Mouse (Mus musculus) stomach, embryonic 16.5 days (tissue): Measurements from ENCODE around the gene Mtss1l. TPM values are rescaled to one million over a fixed set of nuclear protein-coding genes. Genes with fewer than 3 reads are reported as not detected.

Experiments
- ATAC-seq: fragments of 200-750 bp; cut with Nextera tagmentation; 2 replicates; pipeline ENCODE4 v1.8.0; 2017; ENCODE audit warnings: moderate number of reproducible peaks, moderate TSS enrichment; ENCODE audit not compliant: insufficient read depth, low FRiP score
- H3K27ac ChIP-seq: fragments of 300-500 bp; sonication (generic); 2 replicates; pipeline ENCODE4 v1.5.1; 2014; ENCODE audit warnings: low read length
- H3K27me3 ChIP-seq: fragments of 300-500 bp; sonication (generic); 2 replicates; pipeline ENCODE4 v1.6.1; 2014; ENCODE audit warnings: low read length, control low read depth, mixed read lengths; ENCODE audit not compliant: control insufficient read depth, insufficient read depth
- H3K36me3 ChIP-seq: fragments of 300-500 bp; sonication (generic); 2 replicates; pipeline ENCODE4 v1.6.1; 2014; ENCODE audit warnings: low read length; ENCODE audit not compliant: control insufficient read depth, insufficient read depth
- H3K4me1 ChIP-seq: fragments of 300-500 bp; sonication (generic); 2 replicates; pipeline ENCODE4 v1.6.1; 2014; ENCODE audit warnings: low read length, control low read depth, mixed read lengths; ENCODE audit not compliant: control insufficient read depth, insufficient read depth
- H3K4me2 ChIP-seq: fragments of 300-500 bp; sonication (generic); 2 replicates; pipeline ENCODE4 v1.6.1; 2014; ENCODE audit warnings: low read depth, low read length, mixed read lengths
- H3K4me3 ChIP-seq: fragments of 300-500 bp; sonication (generic); replicated peaks from 2 replicates; pipeline ENCODE4 v1.5.1; 2014; ENCODE audit warnings: mild to moderate bottlenecking, low read length
- H3K9ac ChIP-seq: fragments of 300-500 bp; sonication (generic); 2 replicates; pipeline ENCODE4 v1.6.1; 2014; ENCODE audit warnings: low read length
- H3K9me3 ChIP-seq: fragments of 300-500 bp; sonication (generic); replicated peaks from 2 replicates; pipeline ENCODE4 v1.6.1; 2016; ENCODE audit warnings: low read length, control low read depth; ENCODE audit not compliant: control insufficient read depth
- WGBS: fragments of 180-500 bp; shearing (Covaris S2); extraction: QIAGEN DNeasy Blood & Tissue Kit; methylation state at CpG from one replicate; pipeline ENCODE4 v1.1.7; 2014; 5-methylcytosine and 5-hydroxymethylcytosine counted together
- polyA plus RNA-seq: library from polyadenylated mRNA; unstranded; fragments of >200 nt; fragmentation: Nextera tagmentation; extraction: Ambion mirVana; gene quantifications from 2 replicates; pipeline ENCODE4 v1.2.1, GENCODE M21; 2015

The Mtss1l gene
- polyA plus RNA-seq, 1 experiment from 2014 or later: 8.2 TPM

DNA sequence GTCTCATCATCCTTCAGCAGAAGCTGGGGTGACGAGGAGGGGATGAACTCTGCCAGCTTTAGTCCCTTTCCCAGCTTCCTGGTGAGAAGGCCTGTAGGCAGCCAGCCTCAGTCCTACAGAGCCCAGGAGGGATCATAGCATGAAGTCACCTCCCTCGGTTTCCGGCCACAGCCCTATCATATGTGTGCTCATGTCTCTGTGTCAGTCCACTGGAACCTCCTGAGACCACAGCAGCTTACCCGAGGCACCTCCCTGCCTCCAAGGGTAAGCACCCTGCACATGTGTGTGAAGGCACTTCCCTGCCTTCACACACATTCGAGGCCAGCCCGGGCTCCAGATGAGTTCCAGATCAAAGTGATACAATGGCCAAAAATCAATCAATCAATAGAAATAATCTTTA is 69.0 kb downstream of the Mtss1l start:
- no peak overlapping the region for H3K27ac ChIP-seq
- H3K4me1 ChIP-seq: peaks cover 7% of the 10 kb centered on the region
- no peak overlapping the region for H3K9ac ChIP-seq
- ATAC-seq: no peak
- H3K9me3 ChIP-seq: no peaks in the 10 kb centered on the region
- no peak overlapping the region for H3K4me3 ChIP-seq
- no peaks in the 10 kb centered on the region for H3K36me3 ChIP-seq
- no peaks in the 10 kb centered on the region for H3K27me3 ChIP-seq
- WGBS: 32% methylated on average over 6 of the region's 6 CpGs
- no peak overlapping the region for H3K4me2 ChIP-seq

Other genes with a start within 250 kb of the Mtss1l start
- 12.3 and 14.0 TPM in 2 replicates for gene Vac14, start 102.9 kb upstream of the Mtss1l start, polyA plus RNA-seq
- gene Il34, start 84.4 kb downstream of the Mtss1l start, polyA plus RNA-seq: 2.9 and 5.0 TPM in 2 replicates
- gene Cog4, start 125.1 kb downstream of the Mtss1l start, polyA plus RNA-seq: 70.3 and 71.5 TPM in 2 replicates
- gene Sf3b3, start 125.3 kb downstream of the Mtss1l start, polyA plus RNA-seq: 128 and 131 TPM in 2 replicates
- 12.2 and 13.3 TPM in 2 replicates for gene Fuk, start 181.0 kb downstream of the Mtss1l start, polyA plus RNA-seq
- 17.0 and 17.1 TPM in 2 replicates for gene St3gal2, start 198.4 kb downstream of the Mtss1l start, polyA plus RNA-seq